Mouse (Mus musculus) cerebellum, adult 8-10 months (tissue): ENCODE results near the gene Cnot1.
"Not testable (repeated sequence)": the region's sequence is repeated elsewhere in the genome, so short reads cannot be mapped to it uniquely, and the experiment has no call there.

Experiments used
- DNase-seq: peaks from one replicate; pipeline ENCODE4 v3.0.0; 2022

Cnot1 gene

DNA sequence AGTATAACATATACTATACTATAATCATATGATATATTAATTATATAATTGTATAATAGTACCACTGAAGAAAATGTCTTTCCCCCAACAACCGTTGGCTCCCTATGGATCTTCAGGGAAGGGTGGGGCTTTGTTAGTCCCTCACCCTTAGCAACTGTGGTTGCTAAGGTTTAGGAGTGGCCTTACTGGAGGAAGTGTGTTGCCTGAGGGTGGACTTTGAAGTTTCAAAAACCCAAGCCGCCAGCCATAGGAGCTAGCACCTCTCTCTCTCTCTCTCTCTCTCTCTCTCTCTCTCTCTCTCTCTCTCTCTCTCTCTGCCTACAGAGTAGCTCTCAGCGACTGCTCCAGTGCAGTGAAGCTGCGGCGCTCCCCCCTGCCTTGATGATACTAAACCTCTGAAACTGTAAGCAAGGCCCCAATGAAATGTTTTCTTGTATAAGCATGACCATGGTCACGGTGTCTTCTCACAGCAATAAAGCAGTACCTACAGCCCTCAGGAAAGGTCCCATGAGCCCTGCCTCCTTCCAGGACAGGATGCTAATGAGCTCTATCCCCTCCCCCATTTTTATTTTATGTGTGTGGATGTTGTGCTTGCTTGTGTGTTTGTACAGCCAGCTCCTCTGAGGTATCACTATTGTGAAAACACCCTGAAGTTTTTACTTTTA lies 8.9 kb upstream of the Cnot1 start:
- DNase-seq = no peak

- no peak for DNase-seq
Measured at GRCm38 (mm10) chr8:95810184-95810591, 2.9 kb upstream of the Cnot1 start.

- no peak for DNase-seq
Measured at GRCm38 (mm10) chr8:95809116-95809515, 1.9 kb upstream of the Cnot1 start.

DNA sequence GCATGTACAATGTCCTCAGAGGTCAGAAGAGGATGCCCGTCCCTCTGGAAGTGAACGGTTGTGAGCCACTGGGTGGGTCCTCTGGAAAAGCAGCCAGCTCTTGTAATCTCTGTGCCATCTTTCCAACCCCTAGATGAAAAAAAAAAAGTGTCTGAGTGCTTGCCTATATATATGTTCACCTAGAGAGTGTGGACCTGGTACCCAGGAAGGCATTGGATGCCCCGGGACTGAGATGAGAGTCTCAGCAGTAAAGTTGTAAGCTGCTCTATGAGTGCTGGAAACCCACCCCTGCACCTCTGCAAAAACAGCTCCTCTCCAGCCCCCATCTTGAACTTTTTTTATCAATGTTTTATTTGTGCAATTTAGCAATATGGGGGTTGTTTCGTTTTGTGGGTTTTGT lies 1.4 kb upstream of the Cnot1 start:
- DNase-seq = no peak

GRCm38 (mm10) chr8:95807861-95808260 lies 597 bp upstream of the Cnot1 start:
- peak; percentile 87 for DNase-seq

- peak; percentile 28 for DNase-seq
Measured at GRCm38 (mm10) chr8:95806461-95807191, 638 bp downstream of the Cnot1 start.

- no peak for DNase-seq
Measured at GRCm38 (mm10) chr8:95805482-95805881, 1.8 kb downstream of the Cnot1 start.

GRCm38 (mm10) chr8:95802231-95802630 lies 5.0 kb downstream of the Cnot1 start:
- no peak for DNase-seq

DNA sequence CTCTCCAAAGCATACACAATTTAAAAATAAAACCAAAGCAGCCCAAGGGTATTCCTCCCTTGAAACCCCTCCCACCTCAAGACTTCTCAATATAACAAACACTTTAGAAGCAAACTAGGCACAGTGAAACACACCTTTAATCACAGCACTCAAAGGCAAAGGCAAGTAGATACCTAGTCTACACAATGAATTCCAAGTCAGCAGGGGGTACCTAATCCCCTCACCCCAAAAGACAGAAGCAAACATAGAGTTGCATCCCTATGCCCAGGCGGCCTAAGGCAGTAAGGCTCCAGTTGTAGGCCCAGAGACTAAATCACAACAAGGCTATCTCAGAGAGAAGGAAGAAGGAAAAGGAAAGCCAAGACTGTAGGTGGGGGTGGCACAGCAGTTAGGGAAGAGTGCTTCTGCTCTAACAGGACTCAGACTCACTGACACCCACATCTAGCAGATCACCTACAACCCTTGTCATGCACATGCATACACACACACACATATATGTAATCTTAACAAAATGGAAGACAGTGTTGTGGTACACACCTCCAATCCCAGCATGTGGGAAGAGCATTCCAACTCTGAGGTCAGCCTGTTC lies 5.7 kb downstream of the Cnot1 start:
- DNase-seq = no peak

GRCm38 (mm10) chr8:95800353-95800752 lies 6.9 kb downstream of the Cnot1 start:
- DNase-seq = no peak

DNA sequence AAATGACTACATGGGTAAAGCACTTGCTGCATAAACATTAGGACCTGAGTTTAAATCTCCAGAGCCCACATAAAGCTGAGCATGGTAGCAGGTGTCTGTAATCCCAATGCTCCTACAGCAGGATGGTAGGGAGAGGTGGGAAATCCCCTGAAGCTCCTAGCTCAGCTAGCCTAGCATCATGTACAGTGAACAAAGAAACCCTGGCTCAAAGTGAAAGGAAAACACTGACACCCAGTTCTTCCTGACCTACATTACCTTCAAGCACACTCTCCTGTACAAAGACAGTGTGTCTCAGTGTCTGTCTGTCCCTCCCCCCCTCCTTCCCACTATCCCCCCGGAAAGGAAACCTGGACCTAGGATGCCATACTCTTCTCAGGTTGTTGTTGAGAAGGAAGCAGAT lies 7.4 kb downstream of the Cnot1 start:
- DNase-seq = no peak

GRCm38 (mm10) chr8:95799117-95799516 lies 8.1 kb downstream of the Cnot1 start:
- DNase-seq = no peak

DNA sequence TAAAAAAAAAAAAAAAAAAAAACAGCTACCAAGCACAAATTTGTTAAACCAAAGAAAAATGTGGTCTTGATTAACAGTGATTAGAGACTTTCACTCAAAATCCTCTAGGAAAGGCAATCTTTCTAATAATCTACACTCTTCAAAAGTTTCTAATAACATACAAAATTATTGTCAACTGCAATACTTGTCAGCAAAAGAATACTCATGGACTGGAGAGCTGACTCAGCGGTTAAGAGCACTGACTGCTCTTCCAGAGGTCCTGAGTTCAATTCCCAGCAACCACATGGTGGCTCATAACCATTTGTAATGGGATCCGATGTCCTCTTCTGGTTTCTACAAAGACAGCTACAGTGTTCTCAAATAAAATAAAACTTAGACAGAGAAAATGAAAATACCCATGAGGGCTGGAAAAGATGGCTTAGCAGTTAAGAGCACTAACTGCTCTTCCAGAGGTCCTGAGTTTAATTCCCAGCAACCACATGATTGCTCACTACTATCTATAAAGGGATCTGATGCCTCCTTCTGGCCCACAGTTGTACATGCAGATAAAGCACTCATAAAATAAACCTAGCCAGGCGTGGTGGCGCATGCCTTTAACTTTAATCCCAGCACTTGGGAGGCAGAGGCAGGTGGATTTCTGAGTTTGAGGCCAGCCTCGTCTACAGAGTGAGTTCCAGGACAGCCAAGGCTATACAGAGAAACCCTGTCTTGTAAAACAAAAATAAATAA lies 11.8 kb downstream of the Cnot1 start:
- not testable (repeated sequence) for DNase-seq

GRCm38 (mm10) chr8:95785591-95785990 lies 21.7 kb downstream of the Cnot1 start:
- DNase-seq = no peak

DNA sequence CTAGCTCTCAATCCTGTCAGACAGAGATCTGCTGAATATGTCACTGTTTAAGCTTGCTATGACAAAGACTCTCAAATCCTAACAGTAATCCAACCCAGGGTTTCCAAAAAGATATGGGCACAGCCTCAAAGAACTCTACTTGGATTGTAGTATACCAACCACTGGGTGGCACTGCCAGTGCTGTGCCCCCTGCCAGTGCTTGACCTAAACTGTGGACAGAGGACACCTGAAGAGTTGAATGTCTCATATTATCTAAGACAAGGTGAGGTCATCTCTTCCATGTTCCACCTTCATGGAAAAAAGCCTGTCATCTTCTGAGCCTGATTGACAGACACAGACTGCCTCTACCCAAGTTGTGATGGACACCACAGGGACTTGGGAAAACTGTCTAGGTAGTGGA lies 24.6 kb downstream of the Cnot1 start:
- DNase-seq = no peak

DNA sequence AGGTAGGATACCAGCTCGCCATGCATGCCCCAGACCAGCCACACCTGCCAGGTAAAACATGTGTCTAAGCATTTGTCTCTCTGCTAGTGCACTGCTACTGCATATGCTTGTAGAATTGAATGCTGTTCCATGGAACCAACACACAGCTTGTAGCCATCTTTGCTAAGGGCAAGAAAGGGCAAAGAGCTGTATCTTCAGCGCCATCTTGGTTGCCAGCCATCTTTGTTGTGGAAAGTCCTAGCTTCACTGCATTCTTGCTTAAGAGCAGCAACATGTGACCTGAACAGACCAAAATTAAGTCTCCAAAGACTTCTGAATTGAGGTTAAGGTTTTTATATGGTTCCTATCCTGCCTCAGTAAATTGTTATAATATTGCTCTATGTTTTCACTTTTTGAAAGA lies 25.5 kb downstream of the Cnot1 start:
- DNase-seq = no peak

DNA sequence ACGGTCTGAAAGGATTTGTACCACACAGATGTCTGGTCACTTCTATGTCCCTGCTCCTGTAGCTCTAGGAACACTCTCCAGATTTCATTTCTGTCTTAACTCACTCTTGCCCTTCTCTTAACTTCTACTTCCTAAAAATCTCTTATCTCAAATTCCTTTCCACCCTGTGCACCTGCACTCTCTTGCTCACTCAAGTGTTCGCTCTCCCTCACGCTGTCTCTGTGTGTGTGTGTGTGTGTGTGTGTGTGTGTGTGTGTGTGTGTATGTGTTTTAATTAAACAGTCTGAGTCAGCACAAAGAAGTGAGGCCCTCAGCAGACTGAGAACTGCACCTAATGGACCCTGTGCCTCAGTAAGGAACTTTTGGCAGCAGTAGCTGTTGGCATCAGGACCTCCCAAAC lies 26.2 kb downstream of the Cnot1 start:
- DNase-seq = no peak

GRCm38 (mm10) chr8:95764133-95764532 lies 43.1 kb downstream of the Cnot1 start:
- DNase-seq = no peak

DNA sequence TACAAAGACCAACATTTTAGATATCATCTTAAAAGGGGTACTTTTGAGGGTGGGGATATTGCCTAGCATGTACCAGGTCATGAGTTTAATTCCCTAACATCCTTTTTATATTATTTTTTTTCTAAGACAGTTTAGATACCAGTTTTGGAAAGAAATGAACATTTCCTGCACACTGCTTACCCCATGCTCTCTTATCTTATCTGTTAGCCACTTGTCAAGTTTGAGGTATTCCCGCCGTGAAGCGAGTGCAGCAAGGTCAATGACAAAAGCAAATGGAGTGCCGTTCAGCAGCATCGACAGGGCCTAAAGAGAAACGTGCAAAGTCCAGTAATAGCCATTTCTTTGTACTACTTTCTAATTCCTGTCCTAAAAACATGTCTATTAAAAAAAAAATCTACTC lies 46.9 kb downstream of the Cnot1 start:
- no peak for DNase-seq

- no peak for DNase-seq
Measured at GRCm38 (mm10) chr8:95751924-95752323, 55.3 kb downstream of the Cnot1 start.

DNA sequence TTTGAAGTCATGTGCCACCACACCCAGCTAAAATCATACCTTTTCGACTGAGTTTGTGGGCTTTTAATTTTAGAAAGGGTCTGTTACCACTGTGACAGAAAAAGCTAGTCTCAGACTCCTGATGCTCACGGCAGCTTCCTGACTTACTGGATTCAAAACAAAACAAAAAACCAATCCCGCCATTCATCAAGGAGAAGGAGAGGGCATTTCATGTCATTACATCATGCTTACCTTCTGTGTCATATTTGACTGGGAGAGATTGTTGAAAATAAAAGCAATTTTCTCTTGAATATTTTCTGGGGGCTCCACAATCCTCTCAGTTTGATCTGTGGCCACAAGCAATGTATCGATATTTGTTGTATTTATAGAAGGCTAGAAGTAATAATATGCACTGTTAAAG lies 59.2 kb downstream of the Cnot1 start:
- DNase-seq = no peak

- DNase-seq = no peak
Measured at GRCm38 (mm10) chr8:95741732-95742131, 65.5 kb downstream of the Cnot1 start.

DNA sequence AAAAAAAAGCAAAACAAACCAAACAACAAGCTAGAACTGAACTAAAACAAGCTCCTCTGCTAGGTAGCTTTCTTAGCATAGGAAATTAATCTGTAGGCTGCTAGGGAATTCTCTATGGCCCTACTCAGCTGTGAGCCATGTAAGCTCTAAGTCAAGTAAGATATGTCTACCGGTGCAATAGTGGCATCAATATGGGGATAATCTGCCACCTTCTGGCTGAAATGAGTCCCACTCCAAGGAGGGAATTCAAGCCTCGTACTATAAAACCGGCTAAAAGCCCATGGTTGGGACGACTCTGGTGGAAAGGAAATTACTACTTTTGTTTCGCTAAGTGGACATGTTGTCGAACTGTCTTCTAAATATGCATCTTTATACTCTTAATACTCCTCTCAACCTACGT lies 68.7 kb downstream of the Cnot1 start:
- no peak for DNase-seq

DNA sequence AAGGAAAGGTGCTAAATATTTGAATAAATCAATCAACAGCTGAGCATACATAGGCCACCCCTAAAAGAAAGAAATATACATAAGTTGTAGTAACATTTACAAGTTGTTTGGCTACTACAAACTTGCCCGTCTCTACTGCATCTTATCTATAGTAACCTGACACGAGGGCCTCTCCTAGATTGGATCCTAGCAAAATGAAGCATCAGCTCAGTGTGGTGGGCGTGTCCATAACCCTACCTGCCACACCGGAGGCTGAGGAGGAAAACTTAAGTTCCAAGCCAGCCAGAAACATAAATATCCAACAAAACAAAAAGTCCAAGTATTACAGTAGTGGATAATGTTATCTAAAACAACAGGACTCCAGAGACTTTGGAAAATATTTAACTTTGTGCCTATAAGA lies 79.6 kb downstream of the Cnot1 start:
- DNase-seq = no peak
